Mouse (Mus musculus): ENCODE data around the gene Trappc13. TPM values are rescaled to one million over a fixed set of nuclear protein-coding genes. Genes with fewer than 3 reads are reported as not detected.

Gene Trappc13
- total RNA-seq, 2 experiments from 2014 or later: 62.3 to 66.2 TPM

DNA sequence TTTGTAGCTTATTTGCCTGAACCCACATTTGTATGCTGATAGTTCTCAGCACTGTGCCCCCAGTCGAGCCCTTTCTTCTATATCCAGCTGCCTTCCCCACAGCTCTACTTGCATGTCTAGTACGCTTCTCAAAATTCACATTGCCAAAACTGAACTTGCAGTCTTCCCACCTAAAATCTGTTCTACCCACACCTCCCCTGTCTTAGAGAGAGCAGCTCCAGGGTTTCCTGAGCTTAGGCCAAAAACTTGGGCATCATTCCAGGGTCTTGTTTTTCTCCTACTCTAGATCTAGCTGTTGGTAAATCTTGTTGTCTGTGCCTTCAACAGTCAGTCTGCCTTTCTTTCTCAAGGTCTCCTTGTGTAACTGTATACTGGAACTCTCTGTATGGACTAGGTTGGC, 63.4 kb downstream of the Trappc13 start:
- no peak for DNase-seq

GRCm38 (mm10) chr13:104113782-104114181, 64.5 kb downstream of the Trappc13 start:
- no peak for DNase-seq

DNA sequence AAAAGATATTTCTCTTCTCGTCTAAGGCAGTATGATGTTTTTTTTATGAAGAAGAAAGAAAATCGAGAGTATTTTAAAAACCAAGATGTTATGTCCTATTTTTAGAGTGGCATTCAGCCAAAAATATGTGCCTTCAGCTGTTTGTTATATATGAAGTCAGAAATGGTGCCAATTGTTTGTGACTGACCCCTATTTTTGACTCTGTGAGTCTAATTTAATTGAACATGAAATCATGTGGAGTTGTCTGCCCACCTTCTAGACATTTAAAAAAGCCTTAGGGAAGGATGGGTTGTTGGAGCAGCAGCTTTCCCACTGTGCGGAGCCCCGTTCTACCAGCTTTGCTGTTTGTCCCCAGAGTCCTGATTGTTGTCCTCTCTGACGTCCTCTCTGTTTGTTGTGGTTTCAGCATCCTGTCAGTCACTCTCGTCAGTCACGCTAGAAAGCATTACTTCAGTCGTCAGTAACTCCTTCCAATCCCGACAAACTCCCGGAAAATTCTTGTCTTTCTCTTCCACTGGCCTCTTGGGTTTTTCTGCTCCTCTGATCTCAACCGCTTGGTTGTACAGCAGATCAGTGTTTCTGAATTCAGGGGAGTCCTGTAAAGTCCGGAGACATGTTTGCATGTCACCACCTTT, 65.9 kb downstream of the Trappc13 start:
- no peak for DNase-seq

GRCm38 (mm10) chr13:104110526-104110925, 67.7 kb downstream of the Trappc13 start:
- no peak for DNase-seq

DNA sequence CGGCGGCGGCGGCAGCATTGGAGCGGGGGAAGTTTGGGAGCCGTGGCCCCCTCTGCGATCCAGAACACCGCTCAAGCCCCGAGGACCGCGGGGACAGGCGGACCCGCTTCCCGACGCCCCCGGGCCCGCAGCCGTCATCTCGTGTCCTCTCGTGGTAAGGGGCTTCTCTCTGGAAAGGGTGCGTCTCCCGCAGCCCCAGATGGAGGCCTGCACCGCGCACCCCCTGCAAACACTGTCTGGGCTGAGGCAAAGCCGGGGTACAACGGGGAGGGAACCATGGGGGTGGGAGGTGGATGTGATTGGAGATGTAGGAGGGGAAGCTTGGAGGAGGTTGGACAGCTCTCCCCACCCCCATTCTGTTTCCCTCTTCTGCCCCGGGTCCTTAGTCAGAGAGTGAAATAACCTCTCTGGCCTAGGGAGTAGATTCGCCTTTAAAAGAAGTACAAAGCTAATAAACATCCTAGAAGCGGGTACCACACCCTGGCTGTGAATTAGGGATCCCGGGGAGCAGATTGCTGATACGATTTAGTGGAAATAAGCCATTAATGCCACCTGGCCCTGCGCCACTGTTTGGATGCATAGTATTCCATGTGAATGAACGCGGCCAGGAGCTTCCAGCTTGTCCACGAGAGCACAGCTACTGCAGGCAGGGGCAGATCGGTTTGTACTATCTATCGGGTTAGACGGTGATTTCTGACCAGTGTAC, 68.3 kb downstream of the Trappc13 start:
- DNase-seq: peak; percentile 51 to 65

DNA sequence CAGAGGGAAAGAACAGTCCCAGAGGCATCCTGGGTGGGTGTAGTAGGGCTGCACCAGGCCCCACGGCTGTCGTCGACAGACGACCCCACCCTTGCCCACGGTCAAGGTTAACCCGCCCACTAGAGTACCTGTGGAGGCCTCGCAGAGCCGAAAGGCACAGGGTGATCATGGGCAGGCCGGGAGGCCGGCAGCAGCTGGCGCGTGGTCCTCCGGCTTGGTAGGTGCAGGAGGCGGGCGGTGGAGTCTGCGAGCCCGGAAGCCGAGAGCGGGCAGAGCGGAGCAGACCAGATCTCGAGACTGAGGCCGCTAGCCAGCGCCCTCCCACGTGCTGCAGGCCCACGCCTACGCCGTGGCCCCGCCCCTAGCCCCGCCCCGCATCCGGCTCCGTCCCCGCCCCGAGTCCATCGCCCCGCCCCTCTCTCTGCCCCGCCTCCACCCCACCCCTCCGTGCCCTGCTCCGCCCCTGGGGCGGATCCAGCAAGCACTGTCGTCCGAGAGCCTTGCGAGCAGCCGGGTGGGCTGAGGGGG, 68.9 kb downstream of the Trappc13 start, which contains the start of the genes Nln and Sgtb:
Gene Nln, minus strand, starts transcription at position 327 of the 528 bp plus-strand sequence.
Gene Sgtb, plus strand, starts transcription at position 454 of the 528 bp plus-strand sequence.
- peak; percentile 86 to 91 for DNase-seq

DNA sequence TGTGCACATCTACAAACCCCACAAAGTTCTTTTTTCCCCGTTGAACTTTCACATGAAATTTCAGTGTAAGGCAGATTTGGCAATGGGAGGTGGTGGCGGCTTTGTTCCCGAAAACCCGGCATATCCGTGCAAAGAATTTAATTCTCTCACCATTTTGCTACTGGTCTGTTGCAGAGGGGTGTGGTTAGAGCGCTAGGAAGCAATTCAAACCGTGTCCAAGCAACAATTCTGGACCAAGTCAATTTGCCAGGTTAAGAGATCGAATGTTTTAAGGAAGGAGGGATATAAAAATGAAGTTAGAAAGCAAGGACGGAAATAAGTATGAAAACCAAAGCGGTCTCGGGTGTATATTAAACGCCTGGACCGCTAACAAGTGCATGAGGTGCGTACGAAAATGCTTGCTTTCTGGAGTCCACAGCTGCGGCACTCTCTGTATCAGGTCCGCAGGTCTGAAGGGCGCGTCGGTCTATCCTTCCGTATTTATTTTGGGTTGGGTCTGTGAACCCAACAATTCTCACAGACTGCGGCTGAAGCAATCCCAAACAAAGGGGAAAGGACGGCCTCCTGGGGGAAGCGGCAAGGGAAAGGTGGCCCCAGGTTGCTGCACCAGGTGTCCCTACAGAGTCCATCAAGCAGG, 69.5 kb downstream of the Trappc13 start:
- DNase-seq: peak in 1 of 2 experiments; percentile 17

DNA sequence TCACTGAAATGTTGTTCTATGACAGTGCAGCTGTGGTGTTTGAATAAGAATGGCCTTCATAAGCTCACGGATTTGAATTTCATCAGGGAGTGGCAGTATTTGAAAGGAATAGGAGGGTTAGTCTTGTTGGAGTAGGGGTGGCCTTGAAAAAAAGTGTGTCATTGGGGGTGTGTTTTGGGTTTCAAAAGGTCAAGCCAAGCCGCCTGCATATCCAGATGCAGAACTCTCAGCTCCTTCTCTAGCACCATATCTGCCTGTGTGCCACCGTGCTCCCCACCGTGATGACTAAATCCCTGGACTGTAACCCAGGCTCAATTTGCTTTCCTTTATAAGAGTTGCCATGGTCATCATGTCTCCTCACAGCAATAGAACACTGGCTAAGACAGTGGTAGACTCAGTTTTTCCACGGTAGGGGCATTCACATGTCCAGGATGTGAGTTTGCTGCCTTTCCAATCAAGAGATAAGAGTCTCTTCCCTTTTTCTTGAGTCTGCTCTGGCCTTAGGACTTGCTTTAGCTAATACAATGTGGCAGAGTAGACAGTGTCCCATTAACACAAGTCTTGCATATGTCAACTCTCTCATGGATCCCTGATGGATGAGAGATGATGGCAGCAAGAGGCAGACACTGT, 76.5 kb downstream of the Trappc13 start:
- DNase-seq: peak; percentile 23 to 38

GRCm38 (mm10) chr13:104100416-104100815, 77.9 kb downstream of the Trappc13 start:
- no peak for DNase-seq

DNA sequence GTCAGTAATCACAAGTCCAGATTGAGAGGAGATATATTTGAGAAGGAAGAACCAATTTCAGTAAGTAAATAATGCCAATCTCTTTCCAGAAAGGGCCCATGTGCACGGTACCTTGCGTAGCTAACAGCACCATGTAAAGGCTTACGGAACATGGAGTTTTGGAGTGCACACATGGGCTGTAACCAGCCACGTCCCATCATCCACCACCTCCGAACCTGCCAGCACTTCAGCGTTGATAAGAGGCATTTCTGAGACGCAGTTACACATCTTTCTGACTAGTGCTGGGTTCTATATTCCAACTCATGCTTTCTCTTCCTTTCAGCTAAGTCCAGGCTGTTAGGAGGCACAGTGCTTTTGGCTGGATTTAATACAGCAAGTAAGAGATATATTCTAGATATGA, 81.1 kb downstream of the Trappc13 start:
- DNase-seq: no peak

GRCm38 (mm10) chr13:104095955-104096354, 82.3 kb downstream of the Trappc13 start:
- no peak for DNase-seq

- peak; percentile 54 to 65 for DNase-seq
Measured at GRCm38 (mm10) chr13:104094531-104095385, 83.5 kb downstream of the Trappc13 start.

Other genes starting within 250 kb of the Trappc13 start
- 10 to 100 TPM; 20.0 to 21.0 TPM for gene Nln, start 68.9 kb downstream of the Trappc13 start, total RNA-seq (2021)
- gene Sgtb, start 68.7 kb downstream of the Trappc13 start, total RNA-seq (2021): 10 to 100 TPM in 1 of 2 experiments, 1 to 10 TPM in 1; 5.3 to 20.0 TPM
- gene Trim23, start 328 bp upstream of the Trappc13 start, total RNA-seq (2021): 10 to 100 TPM; 18.0 to 24.4 TPM
- 1 to 10 TPM; 2.4 to 2.7 TPM for gene Cenpk, start 50.1 kb upstream of the Trappc13 start, total RNA-seq (2021)
- gene Ppwd1, start 50.4 kb upstream of the Trappc13 start, total RNA-seq (2021): 10 to 100 TPM; 14.0 to 14.2 TPM
- gene Adamts6, start 109.4 kb upstream of the Trappc13 start, total RNA-seq (2021): 1 to 10 TPM; 2.5 to 4.5 TPM